Mouse (Mus musculus) frontal cortex, postnatal 25 days (tissue): ENCODE measurements around the gene Gm28035.

ENCODE experiments used
- DNase-seq, 2 experiments: peaks; one replicate each; pipeline ENCODE4 v3.0.0; 2022; ENCODE audit warnings: low spot score in 2 of 2

The Gm28035 gene

DNA sequence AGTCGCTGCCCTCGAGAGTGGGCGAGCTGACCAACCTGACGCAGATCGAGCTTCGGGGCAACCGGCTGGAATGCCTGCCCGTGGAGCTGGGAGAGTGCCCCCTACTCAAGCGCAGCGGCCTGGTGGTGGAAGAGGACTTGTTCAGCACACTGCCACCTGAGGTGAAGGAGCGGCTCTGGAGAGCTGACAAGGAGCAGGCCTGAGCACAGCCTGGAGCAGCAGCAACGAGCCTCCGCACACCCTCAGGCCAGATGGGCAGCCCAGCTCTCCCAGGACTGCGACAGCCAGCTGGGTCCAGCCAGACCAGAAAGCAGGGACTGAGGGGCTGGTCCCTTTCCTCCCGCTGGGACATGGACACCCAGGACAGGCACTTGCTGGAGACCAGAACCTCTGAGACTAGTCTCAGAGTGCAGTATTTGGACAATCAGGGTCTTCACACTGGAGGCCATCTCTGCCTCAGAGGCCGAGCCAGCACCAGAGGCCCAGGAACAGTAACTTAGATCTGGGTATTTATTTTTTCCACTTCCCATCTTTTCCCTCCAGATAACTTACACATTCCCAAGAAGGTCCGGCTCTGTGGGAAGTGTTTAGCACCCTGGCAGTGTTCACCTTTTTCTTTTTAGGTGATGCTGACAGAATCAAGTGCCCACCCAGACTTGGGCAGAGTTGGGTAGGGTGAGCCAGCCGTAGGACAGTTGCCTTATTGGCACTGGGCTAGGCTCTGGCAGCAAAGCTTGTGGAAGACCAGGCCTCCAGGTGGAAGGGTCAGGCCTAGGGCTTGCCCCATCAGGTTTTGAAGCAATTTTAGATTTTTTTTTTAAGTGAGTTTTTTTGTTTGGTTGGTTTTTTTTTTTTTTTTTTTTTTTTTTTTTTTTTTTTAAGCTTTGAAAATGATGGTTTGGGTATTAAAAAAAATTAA lies 21.8 kb downstream of the Gm28035 start:
- no peak for DNase-seq

DNA sequence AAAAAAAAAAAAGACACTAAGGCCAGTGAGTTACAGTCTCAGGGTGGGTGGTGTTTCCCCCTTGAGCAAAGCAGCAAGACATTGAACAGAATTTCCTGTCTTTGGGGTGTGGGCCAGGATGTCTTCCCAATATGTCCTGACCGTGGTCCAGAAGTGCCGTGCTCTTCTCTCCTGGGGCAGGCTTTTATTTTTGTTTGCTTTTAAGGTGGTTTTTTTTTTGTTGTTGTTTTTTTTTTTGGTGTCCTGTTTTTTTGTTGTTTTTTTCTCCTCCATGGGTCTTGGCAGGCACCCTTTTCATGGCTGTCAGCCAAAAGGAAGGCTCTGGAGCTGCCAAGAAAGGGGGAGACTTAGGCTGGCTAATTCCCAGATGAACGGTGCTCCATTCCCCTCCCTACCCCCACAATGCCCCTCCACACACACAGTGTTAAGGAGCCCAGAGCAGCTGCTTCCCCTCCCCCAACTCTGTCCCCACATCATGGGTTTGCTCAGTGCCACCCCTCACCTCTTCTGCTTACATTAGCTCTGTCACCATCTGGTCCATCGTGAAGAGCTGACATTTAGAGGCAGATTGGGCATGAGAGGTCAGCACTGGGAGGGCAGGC lies 22.6 kb downstream of the Gm28035 start:
- DNase-seq: peak in 1 of 2 experiments; percentile 41

DNA sequence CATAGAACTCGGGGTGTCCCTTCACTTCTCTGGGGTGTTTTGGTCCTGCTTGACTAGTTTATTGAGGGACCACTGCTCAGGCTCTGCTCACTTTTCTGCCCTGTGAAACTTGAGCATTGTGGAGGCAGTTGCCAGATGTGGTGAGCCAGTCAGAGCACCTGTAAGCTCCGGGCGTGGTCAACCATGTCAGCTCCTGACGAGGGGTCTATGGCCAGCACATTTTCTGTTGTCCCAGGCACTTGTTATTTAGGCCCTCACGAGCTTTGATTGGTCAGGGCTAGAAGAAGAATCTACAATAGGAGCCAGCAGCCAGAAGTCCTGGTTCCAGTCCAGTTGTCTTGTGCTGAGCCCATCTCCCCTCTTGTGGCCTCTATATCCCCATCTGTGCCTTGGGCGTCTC lies 23.4 kb downstream of the Gm28035 start:
- no peak for DNase-seq

DNA sequence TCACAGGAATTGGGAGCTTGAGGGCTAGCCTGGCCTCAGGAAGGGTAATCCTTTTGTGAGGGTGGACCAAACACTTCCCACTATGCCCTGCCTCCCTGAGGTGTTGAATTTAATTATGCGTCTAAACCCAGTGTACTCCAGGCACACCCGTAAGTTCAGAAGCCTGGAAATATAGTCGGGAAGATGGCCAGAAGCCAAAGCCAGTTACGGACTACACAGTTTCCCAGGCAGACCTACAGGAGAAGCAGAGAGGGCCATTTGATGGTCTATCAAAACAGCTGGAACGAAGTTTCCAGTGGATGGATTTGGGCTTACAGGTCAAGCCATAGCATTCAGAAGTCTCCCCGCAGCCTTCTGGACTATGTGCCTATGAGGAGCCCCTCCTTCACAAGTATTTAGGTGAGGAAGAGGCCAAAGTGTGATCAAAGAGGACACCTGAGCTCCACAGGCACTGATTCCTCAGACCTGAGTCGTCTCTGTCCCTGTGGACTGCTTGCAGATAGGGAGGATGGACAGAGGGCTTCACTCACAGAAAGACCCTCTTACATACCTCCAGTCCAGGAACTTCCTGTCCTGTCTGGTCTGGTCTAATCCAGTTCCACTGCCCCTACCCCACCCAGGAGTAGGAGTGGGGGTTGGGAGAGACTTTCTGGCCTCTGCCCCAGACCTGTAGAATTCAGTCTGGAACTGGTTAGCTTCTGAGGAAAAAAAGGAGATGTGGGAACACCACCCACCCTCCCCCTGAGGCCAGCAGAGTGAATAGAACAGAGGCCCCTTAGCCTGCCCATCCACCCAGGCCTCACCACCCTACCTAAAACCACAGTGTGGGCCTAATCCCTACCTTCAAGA lies 24.5 kb downstream of the Gm28035 start:
- no peak for DNase-seq

DNA sequence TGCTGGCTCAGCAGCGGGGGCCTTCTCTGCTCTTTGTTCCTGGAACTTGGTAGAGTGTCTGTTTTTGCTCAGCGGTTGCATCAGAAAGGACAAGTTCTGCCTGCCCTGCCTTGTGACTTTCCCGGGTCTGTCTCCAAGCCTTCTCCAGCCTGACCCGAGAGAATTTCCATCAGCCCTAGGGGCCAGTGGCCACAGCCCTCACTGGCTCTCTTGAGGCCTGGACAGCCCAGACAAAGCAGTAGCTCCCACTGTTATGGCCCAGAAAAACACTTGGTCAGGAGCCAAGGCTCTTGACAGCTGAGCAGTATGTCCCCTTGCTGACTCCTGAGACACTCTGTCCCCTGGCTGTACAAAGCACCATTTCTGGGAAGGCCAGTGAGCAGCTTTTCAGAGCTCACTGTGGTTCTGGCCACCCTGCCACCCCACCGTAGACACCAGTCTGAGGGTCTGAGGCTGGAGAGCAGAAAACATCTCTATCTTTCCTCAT lies 25.4 kb downstream of the Gm28035 start, which contains the start of gene Phyhd1:
Gene Phyhd1 (plus strand): TSS at position 437 of the 487 bp plus-strand sequence.
- peak in 1 of 2 experiments; percentile 43 for DNase-seq

DNA sequence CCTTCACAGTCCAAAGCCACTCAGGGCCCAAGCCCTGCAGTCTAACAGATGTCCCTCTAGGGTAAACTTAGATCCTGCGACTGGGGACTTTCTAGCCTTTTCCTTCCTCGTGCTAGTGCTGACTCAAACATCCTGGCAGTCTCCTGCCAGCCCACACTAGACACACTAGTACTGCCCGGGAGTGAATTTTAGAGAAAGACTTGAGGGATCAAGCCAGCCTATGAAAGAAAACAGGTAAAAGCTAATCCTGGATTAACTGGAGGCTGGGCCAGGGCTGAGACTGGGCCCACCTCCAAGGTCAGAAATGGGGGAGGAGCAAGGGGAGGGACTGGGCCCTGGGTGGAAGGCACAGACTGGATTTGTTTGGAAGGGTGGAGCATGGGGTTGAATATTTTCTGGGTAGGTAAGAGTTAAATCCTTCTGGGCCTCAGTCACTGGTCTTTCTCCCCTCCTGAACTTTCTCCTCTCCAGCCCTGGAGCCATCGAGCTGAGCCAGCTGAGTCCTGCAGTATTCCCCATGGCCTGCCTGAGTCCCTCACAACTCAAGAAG lies 26.1 kb downstream of the Gm28035 start:
- no peak for DNase-seq

DNA sequence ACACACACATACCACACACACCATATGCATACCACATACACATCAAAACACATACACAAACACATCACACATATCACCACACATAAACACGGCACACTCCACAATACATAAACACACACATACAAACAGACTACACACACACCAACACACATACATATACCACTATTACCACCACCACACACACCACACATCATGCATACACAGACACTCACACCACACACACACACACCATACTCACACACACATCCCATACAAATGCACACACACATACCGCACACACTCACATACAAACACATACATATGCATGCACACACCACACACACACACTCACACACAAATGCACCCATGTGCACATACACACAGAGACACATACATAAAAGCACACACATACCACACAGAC lies 27.1 kb downstream of the Gm28035 start:
- DNase-seq: no peak

DNA sequence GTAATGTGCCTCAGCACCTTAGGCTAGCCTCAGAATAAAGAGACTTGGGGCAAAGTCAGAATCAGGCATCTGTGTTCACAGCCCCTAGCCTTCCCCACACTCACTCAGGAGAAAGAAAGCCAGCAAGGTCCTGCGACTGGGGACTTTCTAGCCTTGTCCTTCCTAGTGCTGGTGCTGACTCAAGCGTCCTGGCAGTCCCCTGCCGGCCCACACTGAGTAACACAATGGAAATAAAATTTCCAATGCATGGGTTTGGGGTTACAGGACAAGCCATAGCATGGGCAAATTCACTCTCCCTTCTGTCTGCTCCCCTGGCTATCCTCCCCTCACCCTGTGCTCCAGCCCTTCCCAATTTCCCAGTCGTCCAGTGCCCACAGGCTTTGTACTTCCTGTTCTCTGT lies 28.0 kb downstream of the Gm28035 start:
- no peak for DNase-seq

DNA sequence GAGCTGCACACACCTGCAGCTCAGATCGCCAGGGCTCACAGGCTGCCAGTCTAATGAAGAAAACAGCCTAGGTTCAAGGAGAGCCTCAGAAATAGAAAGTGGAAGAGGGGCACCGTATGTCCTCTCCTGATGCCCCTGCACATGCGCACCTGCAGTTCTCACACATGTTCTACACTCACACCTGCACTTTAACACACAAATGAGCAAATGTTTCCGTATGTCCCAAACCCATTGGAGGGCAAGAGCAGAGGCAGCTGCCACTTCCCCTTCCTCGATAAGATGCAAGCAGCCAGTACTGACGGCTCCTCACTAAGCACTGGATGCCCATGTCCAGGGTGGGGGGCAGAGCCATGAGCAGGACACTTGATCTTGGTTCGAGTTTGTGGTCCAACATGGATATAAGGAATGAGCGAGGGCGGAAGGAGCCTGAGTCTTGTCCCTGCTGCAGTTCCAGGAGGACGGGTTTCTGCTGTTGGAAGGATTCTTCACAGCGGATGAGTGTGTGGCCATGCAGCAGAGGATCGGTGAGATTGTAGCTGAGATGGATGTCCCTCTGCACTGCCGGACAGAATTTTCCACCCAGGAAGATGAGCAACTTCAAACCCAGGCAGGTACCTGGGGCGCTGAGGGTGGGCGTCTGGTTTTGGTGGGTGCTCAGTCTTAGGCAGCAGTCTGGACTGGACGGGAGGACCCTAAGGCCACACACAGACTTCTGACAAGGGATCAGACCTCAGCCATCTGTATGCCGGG lies 29.0 kb downstream of the Gm28035 start:
- no peak for DNase-seq

DNA sequence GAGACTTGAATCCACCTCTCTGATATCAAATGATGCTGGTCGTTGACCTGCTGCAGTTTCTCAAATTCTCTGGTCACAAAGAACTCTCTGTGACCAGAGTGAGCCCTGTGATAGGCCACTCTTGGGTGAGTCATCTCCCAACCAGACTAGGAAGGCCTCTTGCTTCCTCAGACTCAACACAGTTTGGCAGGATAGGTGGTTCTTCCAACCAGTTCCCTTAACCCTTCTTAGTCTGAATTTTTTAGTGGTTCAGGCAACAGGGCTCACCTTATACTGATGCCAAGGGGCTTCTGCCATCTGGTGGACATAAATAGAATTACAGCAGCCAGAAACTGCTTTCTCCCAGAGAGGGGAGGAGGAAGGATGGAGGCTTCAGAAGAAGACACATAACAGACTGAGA lies 29.8 kb downstream of the Gm28035 start:
- peak in 1 of 2 experiments; percentile 49 for DNase-seq

DNA sequence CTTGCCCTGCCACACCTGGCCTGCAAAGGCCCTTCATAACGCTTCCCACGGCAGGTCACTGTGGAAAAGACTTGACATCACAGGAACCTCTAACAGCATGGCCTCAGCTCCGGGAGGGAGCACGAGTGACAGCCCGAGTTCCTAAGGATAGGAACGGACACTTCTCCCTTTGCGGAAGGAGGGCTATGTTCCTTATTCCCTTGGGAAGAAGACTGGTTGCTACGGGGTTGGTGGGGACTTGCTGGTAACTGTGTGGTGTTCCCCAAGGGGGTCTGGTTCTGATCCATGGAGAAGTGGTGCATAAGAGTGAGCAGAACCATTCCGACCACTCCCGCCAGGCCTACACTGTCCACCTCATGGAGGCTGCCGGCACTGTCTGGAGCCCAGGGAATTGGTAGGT lies 40.4 kb downstream of the Gm28035 start, which contains the start of gene Gm28038:
Gene Gm28038 (plus strand): TSS at position 301 of the 400 bp plus-strand sequence.
- DNase-seq: no peak

DNA sequence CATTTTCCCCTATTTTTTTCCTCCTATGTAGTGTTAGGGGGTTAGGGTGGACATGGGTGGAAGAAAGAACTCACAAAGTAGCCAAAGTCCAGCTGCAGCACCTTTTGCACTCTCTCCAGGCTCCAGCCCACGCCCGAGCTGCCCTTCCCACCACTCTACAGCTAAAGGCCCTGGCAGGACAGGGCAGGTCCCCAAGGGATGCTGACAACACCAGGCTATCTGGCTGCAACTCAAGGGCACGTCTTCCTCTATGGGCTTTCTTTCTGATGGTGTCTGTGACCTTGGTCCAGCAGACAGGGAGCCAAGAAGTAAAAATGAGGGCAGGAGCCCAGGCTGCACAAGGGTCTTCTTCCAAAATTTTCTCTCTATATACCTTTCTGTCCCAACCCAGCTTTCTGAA lies 41.3 kb downstream of the Gm28035 start:
- DNase-seq: no peak

DNA sequence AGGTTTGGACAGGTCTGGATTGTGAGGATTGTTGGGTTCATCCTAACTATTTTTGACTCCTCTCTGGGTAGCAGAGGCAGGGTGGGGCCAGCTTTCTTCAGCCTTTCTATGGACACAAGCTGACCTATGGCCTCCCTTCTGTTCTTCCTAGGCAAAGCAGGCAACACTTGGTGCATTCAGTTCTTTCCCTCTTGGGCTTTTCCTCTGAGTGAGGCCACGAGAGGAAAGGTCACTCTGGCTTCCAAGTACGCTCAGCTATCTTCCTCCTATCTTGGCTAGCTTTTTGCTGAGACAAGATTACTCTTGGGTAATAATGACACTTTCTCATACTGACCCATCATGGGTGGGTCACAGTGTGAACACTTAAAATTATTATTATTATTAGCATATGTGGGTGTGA lies 42.8 kb downstream of the Gm28035 start:
- no peak for DNase-seq

DNA sequence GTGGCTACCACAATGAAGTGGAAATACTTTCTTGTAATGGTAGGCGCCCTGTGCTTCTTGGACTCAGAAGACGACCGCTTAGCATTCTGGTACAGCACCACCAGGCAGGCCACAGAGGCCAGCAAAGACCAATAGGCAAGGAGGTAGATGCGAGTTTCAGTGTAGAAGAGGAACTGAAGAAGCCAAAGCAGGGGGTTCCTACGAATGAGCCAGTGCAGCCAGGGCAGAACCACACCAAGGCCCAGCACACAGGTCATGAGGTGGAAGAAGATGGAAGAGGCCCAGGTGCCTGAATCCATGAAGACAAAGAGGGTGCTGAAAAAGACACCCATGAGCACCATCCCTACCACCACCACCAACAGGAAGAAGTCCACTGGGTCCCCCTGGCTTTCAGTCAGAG lies 44.6 kb downstream of the Gm28035 start:
- no peak for DNase-seq

DNA sequence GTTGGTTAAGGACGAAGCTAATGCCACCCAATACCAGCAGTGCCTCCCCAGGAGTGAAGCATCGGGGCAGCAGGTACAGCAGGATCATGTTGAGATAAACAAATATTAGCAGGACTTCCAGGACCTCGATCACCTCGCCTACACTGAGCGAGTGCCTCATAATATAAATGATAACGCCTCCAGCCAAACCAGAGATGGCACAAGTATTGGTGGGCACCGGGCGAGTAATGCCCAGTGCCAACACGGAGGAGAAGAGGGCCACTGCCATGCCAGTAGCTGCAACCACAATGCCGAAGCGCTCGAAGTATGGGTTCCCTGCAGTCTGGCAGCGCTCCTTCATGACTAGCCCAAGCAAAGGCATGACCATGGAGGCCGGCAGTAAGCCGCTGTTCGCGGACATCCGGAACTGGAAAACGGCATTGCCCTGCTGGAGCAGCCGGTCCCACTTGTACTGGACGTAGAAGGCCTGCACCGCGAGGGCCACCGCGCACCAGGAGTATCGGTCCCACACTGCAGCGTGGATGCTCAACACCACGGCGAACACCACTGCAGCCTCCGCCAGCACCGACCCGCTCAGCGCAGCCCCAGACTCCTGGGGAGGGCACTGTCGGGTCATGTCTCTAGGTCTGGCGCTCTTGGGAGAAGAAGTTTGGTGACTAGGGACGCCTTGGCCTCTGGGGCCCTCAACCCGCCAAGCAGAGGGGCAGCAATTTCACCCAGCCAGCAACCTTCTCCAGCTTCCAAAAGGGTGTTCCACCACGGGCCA lies 45.2 kb downstream of the Gm28035 start:
- no peak for DNase-seq

DNA sequence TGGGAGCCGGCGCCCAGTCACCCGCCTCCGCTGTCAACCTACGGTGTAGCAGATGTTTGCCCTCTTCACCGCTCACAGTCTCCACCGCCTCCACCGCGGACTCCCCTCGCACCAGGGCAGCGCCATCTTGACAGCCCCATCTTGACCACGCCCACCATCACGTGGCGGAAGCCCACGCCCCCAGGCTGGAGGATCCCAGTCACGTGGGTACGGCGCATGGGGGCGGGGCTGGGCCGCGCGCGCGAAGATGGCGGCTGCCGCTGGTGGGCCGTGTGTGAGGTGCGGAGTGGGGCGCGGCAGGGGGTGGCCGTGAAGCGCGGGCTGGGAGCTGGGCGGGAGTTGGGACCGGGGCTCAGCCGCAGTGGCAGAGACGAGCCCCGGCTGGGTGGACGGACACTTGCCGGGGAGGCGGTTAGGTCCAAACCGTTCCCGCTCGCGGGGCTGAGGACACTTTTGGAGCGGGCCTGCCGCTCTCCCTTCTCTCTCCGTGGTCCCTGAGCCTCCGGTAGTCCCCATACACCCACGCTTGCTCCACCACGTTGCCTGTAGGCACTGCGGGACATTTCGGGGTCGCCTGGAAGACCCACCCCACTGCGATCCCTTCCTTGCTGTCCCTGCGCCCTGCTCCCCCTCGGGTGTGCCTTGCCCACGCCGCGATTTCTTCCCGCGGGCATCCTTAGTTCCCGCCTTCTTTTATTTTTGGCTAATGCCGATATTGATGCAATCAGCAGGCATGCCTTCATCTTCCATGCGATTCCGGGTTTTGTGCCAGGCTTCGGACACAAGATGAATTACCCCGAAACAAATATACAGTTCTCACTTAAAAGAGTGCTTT lies 46.0 kb downstream of the Gm28035 start, which contains the start of the genes Dolk and Nup188:
Gene Dolk (minus strand): TSS at position 143 of the 835 bp plus-strand sequence.
Gene Nup188 (plus strand): TSS at position 206 of the 835 bp plus-strand sequence.
- DNase-seq: peak; percentile 91 to 94

DNA sequence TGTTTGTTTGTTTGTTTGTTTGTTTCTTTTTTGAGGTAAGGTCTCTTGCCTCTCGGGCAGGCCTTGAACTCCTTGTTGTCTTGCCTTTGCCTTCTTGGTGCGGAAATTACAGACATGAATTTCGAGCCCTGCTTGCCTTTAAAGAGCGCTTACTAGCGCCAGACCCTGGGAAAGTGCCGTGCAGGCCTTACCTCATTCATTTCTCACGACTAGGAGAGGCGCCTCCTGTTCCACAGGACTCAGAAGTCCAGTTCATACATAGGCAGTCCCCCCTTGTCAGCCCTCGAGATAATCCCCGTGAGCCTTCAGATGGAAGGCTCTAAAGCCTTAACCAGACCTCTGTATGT lies 46.6 kb downstream of the Gm28035 start:
- DNase-seq: no peak

DNA sequence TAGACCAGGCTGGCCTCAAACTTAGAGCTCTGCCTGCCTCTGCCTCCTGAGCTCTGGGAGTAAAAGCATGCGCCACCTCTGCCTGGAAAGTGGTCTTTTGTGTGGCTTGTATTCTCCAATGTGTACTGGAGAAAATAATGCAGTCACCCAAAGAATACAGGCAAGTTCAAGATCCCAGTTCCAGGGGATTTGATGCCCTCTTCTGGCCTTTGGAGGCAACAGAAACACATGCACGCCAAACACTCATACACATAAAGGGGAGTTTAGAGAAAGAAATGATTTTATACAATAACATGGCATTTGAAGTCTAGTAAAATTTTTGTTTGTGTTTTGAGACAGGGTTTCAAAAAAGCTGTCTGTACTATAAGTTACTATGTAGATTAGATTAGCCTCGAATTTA lies 59.2 kb downstream of the Gm28035 start:
- no peak for DNase-seq

DNA sequence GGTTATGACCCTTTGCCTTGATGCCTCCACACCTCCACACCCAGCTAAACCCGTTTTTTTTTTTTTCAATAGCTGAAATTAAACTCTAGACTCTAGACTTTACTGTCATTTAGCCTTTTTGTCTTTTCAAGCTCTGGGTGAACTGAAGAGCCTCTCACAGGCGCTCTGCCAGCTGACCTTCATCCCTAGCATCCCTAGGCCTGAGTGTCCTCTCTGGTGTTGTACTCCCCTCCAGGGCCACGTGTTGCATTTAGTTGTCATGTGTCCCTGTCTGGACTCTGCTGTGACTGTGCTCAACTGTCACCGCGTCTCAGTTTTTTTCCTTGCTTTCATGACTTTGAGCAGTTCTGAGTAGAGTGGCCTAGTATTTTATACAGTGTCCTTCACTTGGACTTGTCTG lies 59.6 kb downstream of the Gm28035 start:
- DNase-seq: no peak
